Mouse (Mus musculus) thymus, adult 18-20 months (tissue): ENCODE measurements at regions not wholly inside any gene's neighbourhood (a gene's known extent, or its start where the extent isn't known, plus 50 kb on each side); places are given as distances from the start of the nearest gene placed in this dataset.

Source experiments
- DNase-seq, 2 experiments: peaks; one replicate each; pipeline ENCODE4 v3.0.0; 2022; ENCODE audit warnings: mixed read lengths in 2 of 2

DNA sequence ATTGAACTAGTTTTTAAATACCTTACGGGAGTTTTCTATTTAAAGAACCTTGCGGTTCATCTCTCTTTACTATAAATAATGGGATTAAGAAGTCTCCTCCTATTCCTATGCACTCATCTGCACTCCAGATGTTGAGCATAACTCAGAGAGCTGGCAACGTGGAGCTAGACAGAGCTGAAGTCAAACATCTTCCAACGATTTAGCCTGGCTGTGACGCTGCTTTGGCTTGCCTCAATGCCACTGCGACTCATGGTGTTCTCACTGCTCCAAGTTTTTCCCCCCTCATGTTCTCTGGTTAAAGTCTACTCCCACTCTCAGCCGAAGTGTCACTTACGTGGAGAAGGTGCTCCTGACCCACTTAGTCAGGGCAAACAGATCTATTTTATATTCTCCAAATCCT is 277.3 kb upstream of the Gjb5 start:
- DNase-seq, result no peak

GRCm38 (mm10) chr4:127619870-127620269 is 261.9 kb upstream of the Gjb5 start:
- DNase-seq, result no peak

GRCm38 (mm10) chr4:127612761-127613160 is 254.8 kb upstream of the Gjb5 start:
- DNase-seq, result no peak

GRCm38 (mm10) chr4:127600919-127601318 is 242.9 kb upstream of the Gjb5 start:
- DNase-seq, result no peak

DNA sequence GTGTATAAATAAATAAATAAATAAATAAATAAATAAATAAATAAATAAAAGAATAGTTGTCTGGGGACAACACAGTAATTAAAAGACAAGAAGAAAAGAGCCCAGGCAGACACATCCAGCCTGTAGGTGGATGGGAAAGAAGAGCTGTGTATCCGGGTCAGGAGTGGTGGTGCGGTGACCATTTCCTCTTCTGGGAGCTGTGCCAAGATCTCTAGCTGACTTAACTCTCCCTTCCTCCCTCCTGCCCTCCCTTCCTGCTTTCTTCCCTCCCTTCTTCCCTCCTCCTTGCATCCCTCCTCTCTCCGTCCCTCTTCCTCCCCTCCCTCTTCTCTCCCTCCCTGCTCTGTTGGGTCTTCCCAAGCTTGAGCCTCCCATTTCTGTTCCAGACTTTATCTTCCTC is 240.6 kb upstream of the Gjb5 start:
- no peak for DNase-seq

DNA sequence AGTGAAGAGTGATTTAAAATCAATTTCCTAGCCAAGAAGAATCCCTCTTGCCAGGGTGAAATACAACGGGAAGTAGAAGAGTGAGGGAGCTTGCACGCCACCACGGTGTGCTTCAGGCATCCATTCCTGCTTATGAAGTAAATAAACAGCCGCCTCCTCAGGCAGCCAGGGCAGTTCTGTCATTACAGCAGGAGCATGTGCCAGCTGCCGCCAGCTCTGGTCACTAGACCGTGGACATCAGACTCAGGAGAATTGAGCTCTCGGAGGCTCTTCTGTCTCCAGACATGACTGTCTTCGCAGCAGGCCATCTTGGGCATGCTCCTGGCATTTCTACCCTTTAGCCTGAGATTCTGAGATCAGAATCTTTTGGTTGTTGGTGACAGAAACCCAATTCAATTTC is 236.1 kb upstream of the Gjb5 start:
- DNase-seq, result no peak

- no peak for DNase-seq
Measured at GRCm38 (mm10) chr4:127591540-127591939, 233.6 kb upstream of the Gjb5 start.

- no peak for DNase-seq
Measured at GRCm38 (mm10) chr4:127586822-127587221, 228.8 kb upstream of the Gjb5 start.

DNA sequence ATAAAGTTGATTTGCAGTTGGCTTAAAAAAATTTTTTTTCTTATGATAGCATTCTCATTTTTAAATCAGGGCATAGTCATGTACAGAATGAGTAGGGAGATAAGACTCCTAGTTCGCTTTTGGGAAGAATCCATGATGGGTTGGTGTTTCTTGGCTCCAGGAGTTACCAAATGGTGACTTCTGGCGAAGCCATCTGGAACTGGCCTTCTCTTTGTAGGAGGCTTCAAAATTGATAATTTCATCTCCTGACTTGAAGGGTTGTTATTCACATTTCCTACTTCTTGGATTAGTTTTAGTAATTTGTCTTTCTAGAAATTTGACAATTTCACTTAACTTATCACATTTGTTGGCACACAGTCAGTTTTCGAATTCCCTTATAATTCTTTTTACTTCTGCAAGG is 218.5 kb upstream of the Gjb5 start:
- no peak for DNase-seq

GRCm38 (mm10) chr4:127562602-127563001 is 204.6 kb upstream of the Gjb5 start:
- DNase-seq, result no peak

- no peak for DNase-seq
Measured at GRCm38 (mm10) chr4:127558572-127558971, 200.6 kb upstream of the Gjb5 start.

DNA sequence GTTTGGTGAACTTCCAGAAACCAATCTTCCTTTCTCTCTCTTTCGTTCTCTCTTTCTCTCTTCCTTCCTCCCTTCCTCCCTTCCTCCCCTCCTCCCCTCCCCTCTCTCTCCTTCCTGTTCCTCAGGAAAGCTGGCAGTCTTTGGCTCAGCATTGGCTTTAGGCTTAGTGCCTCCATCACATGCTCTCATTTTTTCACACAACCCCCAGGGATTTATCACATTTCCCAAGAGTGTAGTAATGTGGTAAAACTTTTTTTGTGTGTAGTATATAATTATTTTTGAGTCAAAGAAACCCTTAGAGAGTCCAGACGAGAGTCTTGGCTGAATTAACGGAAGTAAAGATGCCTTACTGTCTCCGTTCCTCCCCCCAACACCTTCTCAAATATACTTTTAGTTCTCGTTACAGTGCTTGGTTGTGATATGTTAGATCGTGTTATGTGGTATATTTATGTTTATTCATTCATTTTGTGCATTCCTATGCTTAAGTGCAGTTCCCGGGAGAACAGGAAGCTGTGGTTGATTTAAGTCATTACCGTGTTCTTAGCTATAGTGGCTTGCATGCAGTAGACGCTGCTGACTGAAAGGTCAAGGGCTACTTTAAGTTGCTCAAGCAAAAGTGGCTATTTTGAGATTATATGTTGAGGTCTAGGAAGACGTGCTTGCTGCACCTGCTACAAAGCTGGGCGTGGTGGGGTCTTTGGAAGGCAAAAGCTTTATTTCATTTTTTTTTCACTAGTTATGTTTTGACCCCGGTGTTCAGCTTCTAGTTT is 194.7 kb upstream of the Gjb5 start:
- DNase-seq, result no peak

DNA sequence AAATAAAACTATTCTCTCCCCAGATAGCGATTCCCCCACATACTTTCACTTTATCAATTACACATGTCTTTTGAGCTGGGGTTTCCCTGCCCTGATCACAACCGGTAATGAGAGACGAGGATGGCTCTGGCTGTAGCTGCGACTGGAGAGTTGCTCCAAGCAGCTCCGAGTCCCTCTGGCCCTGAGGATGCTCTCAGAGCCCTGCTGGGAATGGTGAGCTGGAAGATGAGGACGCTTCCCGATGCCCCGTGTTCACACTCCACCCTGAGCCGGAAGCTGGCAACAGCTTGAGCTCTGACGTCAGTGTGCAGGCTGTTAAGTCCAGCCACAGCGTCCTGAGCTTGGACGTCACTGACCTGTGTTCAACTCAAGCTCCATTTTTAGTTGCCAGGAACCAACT is 191.6 kb upstream of the Gjb5 start:
- no peak for DNase-seq

DNA sequence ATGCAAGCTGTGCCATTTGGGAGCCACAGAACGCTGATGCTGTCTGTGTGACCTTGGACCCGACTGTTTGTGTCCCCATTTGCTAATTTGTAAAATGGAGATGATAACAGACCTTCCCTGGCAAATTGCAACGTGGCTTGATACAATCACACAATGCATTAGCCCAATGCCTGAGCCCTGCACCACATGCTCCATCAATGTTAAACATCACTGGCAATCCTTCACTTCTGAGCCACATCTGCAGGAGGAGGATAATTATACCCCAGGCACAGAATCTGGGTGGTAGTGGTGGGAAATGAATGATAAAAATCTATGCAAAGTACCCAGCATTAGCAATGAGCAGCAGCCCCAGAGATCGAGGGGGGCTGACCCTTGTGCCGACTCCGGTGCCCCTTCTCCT is 191.0 kb upstream of the Gjb5 start:
- DNase-seq, result no peak

- no peak for DNase-seq
Measured at GRCm38 (mm10) chr4:127545106-127545505, 187.1 kb upstream of the Gjb5 start.

- DNase-seq, result no peak
Measured at GRCm38 (mm10) chr4:127543276-127543675, 185.3 kb upstream of the Gjb5 start.

- no peak for DNase-seq
Measured at GRCm38 (mm10) chr4:127542771-127543170, 184.8 kb upstream of the Gjb5 start.

GRCm38 (mm10) chr4:127536952-127537351 is 179.0 kb upstream of the Gjb5 start:
- no peak for DNase-seq

GRCm38 (mm10) chr4:127535630-127536029 is 177.6 kb upstream of the Gjb5 start:
- no peak for DNase-seq

DNA sequence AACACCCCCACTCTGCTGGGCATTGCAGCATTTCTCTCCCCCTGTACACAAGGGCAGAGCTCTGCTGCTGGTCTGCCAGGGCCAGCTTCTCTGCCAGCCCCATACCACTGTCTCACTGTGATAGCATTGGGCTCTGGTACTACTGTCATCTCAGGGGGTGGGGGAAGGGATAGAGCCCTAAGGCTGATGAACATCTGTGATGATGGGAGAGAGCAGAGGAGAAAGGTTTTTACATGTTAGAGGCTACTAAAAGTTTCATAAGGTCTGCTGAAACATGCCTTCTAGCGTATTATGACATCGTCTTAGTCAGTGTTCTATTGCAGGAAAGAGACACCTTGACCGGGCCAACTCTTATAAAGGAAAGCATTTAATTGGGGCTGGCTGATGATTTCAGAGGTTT is 176.4 kb upstream of the Gjb5 start:
- no peak for DNase-seq

DNA sequence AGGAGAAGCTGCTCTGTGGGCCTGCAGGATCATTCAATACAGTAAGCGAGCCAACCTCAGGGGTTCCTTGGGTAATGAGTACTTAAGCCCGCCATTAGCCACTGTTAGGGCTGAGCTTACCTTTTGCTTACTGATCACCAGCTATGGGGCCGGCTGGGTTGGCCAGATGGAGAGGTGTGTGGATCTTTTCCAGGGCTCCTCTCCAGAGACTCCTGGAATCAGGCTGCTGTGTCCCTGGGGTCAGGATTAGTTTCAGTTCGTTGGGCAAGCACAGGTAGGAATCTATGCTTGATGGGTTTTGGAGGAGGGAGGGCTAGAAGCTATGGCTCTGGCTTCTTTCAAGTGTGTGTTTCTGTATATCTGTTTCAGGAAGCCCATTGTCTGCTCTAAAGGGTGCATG is 175.7 kb upstream of the Gjb5 start:
- no peak for DNase-seq

DNA sequence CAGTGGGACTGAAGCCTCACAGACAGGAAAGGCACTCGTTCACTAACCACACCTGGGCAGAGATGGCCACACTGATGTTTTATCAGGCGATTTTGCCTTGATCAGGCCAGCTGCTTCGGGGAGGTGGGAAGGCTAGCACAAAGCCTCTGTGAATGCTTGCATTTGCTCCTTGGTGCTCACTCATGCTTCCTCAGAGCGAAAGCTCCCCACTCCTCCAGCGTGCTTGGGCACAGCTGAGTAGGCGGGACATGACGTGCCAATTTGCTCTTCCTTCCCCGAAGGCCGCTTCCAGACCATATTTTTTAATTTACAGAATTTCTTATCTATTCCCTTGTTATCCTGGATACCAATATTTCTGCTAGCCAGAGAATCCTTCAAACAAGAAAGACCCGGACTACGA is 172.8 kb upstream of the Gjb5 start:
- DNase-seq, result no peak

GRCm38 (mm10) chr4:127522151-127522550 is 164.2 kb upstream of the Gjb5 start:
- DNase-seq, result no peak

DNA sequence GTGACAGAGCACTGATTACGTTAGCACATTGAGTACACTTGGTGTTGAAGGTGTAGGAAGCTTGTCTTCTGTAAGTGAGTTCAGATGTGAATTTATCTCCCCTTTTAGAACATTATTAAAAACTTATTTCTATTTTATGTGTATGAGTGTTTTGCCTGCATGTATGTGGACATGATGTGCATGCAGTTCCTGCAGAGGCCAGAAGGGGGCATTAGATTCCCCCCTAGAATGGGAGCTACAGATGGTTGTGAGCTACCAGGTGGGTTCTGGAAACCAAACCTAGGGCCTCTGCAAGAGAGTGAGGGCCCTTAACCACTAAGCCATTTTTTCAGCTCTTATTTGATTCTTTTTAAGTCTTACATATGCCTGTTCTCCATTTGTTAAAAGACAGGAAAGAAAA is 160.0 kb upstream of the Gjb5 start:
- DNase-seq, result no peak

GRCm38 (mm10) chr4:127517539-127517938 is 159.6 kb upstream of the Gjb5 start:
- DNase-seq, result no peak
